Mouse (Mus musculus) G1E-ER4 (cell line): Measurements from ENCODE around the gene Depdc1b. TPM values are rescaled to one million over a fixed set of nuclear protein-coding genes. Genes with fewer than 3 reads are reported as not detected.

Experiments
- GATA1 ChIP-seq: IDR thresholded peaks from one replicate; pipeline ENCODE4 v1.8.0; 2012; ENCODE audit warnings: low read length, inconsistent platforms
- polyA plus RNA-seq: library from polyadenylated mRNA; stranded (reverse); fragments of >175 nt; gene quantifications from 2 replicates; pipeline ENCODE4 v1.2.3, GENCODE M21; 2012

Depdc1b gene
- polyA plus RNA-seq, 1 experiment: 4.7 TPM

DNA sequence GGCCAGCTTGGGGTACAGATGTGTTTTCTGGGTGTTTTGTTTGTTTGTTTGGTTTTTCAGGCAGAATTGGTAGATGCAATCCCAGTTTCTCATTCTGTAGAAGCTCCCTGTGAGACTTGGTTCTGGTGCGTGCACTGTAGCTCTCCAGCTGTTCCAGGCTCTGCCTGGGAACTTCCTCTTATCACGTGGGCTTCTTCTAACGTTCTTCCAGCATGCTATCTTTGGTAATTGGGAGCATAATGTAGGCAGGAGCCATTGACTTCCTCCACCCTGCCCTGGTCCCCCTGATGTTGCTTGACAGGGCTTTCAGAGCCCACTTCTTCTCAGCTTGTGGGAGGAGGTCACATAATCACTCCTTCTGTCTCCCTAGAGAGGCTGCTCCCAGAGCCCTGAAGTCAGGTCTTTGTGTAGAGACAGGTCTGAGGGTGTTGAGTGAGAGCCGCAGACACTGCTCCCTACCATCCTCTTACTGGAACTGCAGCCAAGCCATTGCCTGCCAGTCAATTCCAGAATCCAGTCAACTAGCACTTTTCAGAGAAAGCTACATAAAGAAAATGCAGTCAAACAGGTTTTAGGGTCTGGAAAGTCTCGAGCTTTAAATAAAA, 15.7 kb upstream of the Depdc1b start:
- TF ChIP-seq GATA1: no peak

DNA sequence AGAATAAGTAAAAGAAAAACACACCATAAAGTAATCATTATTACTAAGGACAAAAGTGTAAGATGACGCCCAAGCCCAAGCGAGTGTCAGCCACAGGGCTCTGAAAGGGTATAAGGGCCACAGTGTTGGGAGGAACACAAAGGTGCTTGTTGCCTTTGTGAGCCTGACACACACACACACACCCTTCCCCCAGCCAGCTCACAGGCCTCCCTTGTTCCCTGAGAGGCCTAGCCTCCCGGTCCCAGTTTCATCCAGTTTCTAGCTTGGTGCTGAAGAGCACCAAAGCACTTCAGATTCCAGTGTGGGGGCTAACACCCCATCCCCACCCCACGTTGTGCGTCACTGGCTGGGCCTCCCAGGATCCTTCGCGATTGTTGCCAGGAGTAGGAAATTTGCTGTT, 14.7 kb upstream of the Depdc1b start:
- no peak for TF ChIP-seq GATA1

DNA sequence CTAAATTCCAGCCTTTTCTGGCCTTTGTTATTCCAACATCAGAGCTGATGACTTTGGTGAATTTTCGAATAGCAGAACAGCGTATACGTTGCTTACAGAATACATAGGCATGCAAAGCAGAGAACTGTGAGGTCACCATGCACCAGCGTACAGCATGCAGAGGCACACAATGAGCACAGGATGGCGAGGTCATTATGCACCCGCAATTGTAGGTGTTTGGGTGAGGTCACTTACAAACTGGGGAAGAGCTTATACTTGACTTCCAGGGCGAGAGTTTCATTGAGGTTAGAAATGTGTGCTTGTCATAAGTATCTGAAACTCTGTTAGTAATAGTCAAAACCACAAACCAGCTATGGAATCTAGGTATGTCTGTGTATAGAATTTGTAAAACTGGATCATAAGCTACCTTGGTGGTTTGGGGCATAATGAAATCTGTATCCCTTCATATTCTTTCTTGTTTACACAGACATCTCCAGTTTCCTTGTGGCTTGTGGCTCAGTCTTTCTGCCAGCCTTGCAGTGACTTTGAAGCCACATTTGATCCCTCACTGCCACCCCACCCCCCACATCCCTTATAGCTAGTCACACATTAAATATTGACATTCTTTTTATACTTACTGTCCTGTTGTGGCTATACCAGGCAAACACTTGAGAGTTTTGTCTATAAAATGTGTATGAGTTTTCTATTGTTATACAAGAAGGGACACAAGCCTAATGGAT, 13.0 kb upstream of the Depdc1b start:
- TF ChIP-seq GATA1: no peak

DNA sequence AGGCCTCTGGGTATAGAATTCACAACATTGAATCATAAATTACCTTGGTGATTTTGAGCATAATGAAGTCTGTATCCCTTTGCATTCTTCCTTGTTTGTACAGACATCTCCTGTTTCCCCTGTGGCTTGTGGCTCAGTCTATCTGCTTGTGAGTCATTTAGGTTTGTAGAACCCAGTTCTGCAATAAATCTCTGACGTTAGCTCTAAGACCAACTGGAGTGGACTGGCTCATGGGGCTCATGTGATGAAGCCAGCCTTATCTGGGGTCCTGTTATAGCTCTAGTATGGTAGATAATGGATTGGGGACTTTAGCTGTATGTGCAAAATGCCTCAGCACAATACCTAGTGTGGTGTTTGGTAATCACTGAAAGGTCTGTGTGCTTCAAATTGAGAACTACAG, 12.3 kb upstream of the Depdc1b start:
- no peak for TF ChIP-seq GATA1

DNA sequence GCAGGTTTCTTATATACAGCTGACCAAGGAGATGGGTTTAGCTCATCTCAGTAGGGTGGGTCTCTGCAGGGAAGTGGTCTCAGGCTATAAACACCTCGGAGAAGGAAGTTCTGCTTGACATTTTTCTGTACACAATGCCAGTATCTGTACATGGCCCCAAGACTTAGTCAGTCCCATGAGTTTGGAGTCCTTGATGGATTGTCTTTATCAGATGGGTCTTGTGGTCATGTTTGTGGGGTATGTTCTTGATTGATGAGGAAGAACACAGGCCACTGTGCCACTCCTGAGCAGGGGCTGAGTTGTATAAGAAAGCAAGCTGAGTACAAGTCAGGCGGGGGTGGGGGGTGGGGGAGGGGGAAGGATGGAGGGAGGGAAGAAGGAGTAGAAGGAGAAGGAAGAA, 11.5 kb upstream of the Depdc1b start:
- no peak for TF ChIP-seq GATA1

DNA sequence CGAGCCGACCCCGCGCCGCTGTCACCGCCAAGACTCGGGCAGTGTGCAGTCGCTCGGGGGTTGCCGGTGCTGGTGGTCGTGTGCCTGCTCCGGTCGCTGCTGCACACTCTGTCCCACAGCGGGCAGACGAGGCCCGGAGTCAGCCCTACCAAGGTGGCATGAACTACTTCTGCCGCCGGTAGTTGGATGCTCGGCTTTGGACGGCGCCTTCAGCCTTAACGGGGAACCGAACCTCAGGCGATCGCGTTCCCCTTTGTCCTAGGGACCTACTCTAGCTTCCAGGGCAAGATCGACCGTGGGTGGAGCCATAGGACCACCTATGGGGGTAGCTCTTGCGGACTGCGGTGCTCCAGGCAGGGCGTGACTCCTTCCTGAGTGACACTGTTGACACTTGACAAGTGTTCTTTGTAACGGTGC, 363 bp downstream of the Depdc1b start:
- TF ChIP-seq GATA1: no peak

DNA sequence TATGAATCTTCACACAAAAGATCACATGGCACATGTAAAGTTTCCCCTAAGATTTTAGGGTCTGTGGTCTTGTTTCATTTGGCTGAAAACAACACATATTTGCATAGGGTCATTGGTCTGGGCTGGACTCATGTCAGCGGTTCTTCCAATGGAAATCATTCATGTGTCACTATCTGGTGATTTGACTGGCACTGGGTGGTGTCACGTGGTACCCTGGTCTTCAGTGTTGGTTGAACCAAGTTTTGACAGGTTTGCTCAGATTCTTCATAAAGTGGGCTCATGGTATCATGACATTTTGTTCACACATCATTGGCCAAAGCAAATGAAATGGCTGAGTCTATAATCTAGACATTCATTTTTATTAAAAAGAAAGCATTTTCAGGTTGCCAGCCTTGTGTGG, 1.3 kb downstream of the Depdc1b start:
- no peak for TF ChIP-seq GATA1

DNA sequence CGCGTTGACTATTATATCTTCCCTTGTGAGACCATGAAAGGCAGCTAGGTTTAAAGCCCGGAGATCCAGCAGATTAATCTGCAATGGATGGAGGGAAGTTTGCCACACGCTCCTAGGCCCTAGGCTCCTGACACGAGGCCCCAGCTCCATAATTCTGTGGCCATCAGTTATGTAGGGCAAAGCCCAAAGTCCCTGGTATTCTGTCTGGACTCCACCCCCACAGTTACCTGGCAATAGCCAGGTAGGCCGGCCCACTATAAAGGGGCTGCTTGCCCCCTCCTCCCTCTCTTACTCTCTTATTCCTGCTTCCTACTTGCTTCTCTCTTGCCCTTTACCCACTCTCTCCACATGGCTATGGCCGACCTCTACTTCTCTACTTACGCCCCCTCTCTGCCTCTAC, 2.9 kb downstream of the Depdc1b start:
- no peak for TF ChIP-seq GATA1

DNA sequence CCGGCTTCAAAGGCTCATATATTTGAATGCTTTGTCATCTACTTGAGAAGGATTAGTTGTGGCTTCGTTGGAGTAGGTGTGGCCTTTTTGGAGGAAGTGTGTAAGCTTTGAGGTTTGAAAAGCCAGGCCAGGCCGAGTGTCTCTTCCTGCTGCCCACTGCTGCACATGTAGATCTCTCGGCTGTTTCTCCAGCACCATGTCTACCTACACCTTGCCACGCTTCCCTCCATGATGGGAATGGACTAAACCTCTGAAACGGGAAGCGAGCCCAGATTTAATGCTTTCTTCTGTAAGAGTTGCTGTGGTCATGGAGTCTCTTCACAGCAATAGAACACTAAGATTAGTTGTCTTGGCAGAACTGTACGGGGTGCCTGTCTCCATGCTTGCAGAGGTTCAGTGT, 4.1 kb downstream of the Depdc1b start:
- no peak for TF ChIP-seq GATA1

DNA sequence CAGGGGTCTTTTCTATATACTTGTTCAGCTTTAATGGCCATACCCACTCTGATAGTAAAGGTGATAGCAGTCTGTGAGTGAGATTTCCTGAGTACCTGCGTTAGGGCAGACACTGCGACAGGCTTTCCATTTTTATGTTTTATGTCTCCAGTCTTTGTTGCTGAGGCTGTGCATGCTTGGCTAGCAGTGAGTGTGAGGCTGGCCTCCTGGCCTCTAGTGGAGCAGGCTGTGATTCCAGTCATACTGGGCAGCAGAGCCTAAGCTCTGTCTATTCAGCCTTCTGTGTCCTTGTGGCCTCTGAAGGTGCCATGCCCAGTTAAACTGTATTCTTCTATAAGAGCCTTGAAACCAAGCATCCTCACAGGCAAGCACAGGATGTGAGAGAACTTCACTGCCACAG, 6.3 kb downstream of the Depdc1b start:
- TF ChIP-seq GATA1: no peak

DNA sequence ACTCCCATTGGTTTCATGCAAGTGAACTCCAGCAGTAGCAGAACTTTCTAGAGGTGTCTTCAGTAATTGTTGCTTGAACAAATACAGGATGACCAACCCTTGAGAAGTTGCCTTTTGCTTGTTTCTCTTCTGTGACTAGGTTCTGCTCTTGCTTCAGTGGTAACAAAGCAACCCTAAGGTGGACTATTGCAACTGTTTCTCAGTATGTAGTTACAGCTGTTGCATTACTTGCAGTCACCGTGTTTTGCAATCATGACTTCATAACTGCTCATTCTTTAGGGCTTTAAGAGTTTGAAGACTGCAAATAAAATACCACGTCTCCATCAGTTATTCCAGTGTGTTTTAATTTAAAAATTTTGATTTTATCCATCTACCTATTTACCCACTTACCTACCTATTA, 7.2 kb downstream of the Depdc1b start:
- no peak for TF ChIP-seq GATA1

DNA sequence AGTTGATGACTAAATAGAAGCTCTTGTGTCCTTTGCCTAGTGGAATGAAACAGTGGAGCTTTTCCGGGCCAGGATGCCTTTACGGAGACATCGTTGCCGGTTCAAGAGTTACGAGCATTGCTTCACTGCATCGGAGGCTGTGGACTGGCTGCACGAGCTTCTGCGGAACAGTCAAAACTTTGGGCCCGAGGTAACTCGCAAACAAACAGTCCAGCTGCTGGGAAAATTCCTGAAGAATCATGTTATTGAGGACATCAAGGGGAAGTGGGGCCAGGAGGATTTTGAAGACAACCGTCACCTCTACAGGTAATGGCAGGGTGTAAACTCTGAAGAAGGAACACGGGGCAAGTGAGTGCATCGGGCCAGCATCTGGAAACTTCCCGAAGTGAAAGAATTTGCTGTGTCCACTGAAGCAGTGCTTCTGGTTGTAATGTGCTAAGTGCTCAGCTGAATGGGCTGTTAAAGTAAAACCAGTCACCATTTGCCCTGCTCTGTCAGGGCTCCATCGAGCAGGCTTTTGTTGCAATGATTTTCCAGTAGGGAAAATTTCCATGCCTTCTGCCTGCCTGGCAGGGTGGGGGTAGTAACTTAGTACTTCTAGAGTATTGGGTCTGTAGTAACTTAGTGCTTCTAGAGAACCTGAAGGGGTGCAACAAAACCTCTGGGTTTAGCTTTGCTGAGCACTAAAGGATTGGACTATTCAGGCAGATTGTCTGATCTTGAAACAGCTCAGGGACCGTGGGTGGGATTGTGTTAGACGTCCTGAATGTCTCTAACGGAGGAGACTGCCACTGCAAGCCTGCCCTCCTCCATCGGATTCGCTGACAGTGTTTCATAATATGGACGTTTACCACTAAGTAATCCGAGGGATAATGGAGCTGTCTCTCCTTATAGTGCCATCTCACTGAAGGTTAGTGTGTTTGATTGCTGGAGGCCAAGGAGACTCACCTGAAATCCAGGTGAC, 8.0 kb downstream of the Depdc1b start:
- TF ChIP-seq GATA1: no peak

DNA sequence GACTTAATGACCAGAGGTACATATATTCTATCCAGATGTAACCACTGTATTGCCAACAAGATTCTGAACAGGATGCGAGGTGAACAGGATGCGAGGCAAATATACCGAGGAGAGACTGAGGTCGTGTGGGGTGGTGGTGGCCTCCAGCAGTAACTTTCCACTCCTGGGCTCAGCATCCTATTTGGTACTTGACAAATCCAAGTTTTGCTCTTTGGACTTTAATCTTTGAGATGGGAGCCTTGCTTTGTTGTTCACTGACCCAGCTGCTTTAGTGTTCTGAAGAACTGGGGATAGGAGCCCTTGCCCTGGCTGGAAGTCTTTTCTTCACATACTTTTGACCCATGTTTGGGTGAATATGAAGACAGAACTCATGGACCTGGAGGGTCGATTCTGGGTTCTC, 9.7 kb downstream of the Depdc1b start:
- TF ChIP-seq GATA1: no peak

DNA sequence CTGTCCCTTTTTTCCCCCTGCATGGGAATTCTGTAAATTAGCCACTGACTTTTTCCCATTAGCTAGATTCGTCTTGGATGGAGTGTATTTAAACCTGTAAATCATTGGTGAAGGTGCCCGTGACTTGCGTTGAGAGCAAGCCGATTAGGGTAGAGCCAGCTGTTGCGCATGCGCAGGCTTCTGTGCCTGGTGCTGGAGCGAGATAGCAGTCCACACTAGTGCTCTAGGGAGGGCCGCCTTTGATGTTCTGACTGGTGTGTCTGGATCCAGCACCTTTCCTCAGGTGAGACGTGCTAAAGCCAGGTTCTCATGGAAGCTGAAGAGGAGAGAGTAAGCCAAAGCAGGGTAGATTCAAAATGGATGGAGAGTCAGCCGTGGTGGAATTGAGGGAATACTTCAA, 10.2 kb downstream of the Depdc1b start:
- TF ChIP-seq GATA1: no peak

DNA sequence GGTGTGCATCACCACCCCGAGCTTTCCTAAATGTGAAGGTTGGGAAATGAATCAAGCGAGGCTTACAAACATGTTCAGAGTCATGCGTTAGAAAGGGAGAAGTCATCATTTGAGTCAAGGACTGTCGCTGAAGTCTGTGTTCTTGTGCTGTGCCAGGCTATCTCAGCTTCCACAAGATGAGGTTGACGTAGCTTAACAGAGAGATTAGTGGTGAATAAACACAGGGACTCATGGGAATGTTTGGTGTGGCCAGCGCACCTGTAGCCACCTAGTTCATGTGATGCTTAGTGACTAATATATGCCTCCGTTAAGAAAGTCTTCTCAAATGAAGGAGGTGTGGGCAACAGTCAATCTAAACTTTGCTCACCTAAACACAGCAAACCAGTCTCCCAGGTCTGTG, 10.9 kb downstream of the Depdc1b start:
- no peak for TF ChIP-seq GATA1
